Mouse (Mus musculus) spleen, postnatal 10 days (tissue): ENCODE data around the gene Alox5ap.

ENCODE experiments used
- DNase-seq, 2 experiments: peaks; one replicate each; pipeline ENCODE4 v3.0.0; 2021 to 2022; ENCODE audit warnings: low spot score in 2 of 2

Alox5ap gene

GRCm38 (mm10) chr5:149264405-149264804 is at the start of gene Alox5ap:
Gene Alox5ap, plus strand, starts transcription at chr5:149264767.
- DNase-seq = no peak

GRCm38 (mm10) chr5:149215540-149215939 is 49.0 kb upstream of the Alox5ap start:
- no peak for DNase-seq

- no peak for DNase-seq
Observed at GRCm38 (mm10) chr5:149217524-149218357, 46.8 kb upstream of the Alox5ap start.

- no peak for DNase-seq
Observed at GRCm38 (mm10) chr5:149219493-149219892, 45.1 kb upstream of the Alox5ap start.

GRCm38 (mm10) chr5:149221355-149221754 is 43.2 kb upstream of the Alox5ap start:
- no peak for DNase-seq

GRCm38 (mm10) chr5:149224666-149225065 is 39.9 kb upstream of the Alox5ap start:
- no peak for DNase-seq

- DNase-seq = peak; percentile 96 to 99
Observed at GRCm38 (mm10) chr5:149228700-149229618, 35.6 kb upstream of the Alox5ap start.

- DNase-seq = no peak
Observed at GRCm38 (mm10) chr5:149229619-149230339, 34.8 kb upstream of the Alox5ap start.

- DNase-seq = no peak
Observed at GRCm38 (mm10) chr5:149235002-149235401, 29.6 kb upstream of the Alox5ap start.

- no peak for DNase-seq
Observed at GRCm38 (mm10) chr5:149237221-149237950, 27.2 kb upstream of the Alox5ap start.

- no peak for DNase-seq
Observed at GRCm38 (mm10) chr5:149242467-149242866, 22.1 kb upstream of the Alox5ap start.

- DNase-seq = no peak
Observed at GRCm38 (mm10) chr5:149243053-149243452, 21.5 kb upstream of the Alox5ap start.

GRCm38 (mm10) chr5:149245391-149245964 is 19.1 kb upstream of the Alox5ap start:
- no peak for DNase-seq

GRCm38 (mm10) chr5:149245965-149246470 is 18.5 kb upstream of the Alox5ap start:
- DNase-seq = peak; percentile 50 to 78

- no peak for DNase-seq
Observed at GRCm38 (mm10) chr5:149247047-149247904, 17.3 kb upstream of the Alox5ap start.

GRCm38 (mm10) chr5:149252303-149252702 is 12.3 kb upstream of the Alox5ap start:
- DNase-seq = no peak

GRCm38 (mm10) chr5:149253491-149253890 is 11.1 kb upstream of the Alox5ap start:
- DNase-seq = no peak

GRCm38 (mm10) chr5:149255522-149255921 is 9.0 kb upstream of the Alox5ap start:
- DNase-seq = no peak

GRCm38 (mm10) chr5:149257518-149258281 is 6.9 kb upstream of the Alox5ap start:
- DNase-seq = no peak
